23 mouse cellular contexts compared by ENCODE assay signal in genomic region chr11:114698496-114698895, GRCm38 (mm10). TPM values are rescaled to one million over a fixed set of nuclear protein-coding genes. Genes with fewer than 3 reads are reported as not detected.
"Had no signal": no experiment of that assay in that cellular context is flagged by ENCODE, and none has a peak within 500 bp of the region (broad histone marks: within the 10 kb centered on the region; RNA-seq: fewer than 3 reads in every experiment).

No protein-coding gene starts in this region.

- ATAC-seq: midbrain, embryonic 15.5 days had no signal

- H3K4me2 ChIP-seq: kidney, embryonic 15.5 days; liver, embryonic 13.5 days; lung, embryonic 14.5 days; midbrain, embryonic 12.5 days; midbrain, embryonic 15.5 days; neural tube, embryonic 12.5 days; neural tube, embryonic 15.5 days; stomach, embryonic 15.5 days had no signal

- DNase-seq: kidney, adult 11 months; kidney, adult 8-10 months; kidney, postnatal 10 days; kidney, postnatal 36 days; layer of hippocampus, postnatal 36 days; liver, embryonic 13.5 days; lung, embryonic 14.5 days; lung, postnatal 14 days; right cerebral cortex, adult 18-20 months; right cerebral cortex, postnatal 14 days; spleen, adult 18-20 months; thymus, adult 18-20 months; thymus, postnatal 36 days had no signal

- H3K4me3 ChIP-seq: kidney, embryonic 15.5 days; left cerebral cortex, adult 2 months; liver, embryonic 13.5 days; midbrain, embryonic 12.5 days; midbrain, embryonic 15.5 days; neural tube, embryonic 12.5 days; neural tube, embryonic 15.5 days; stomach, embryonic 15.5 days had no signal

- H3K27me3 ChIP-seq: kidney, embryonic 15.5 days; liver, embryonic 13.5 days; midbrain, embryonic 12.5 days; midbrain, embryonic 15.5 days; neural tube, embryonic 12.5 days; neural tube, embryonic 15.5 days; stomach, embryonic 15.5 days had no signal

- H3K9ac ChIP-seq: kidney, embryonic 15.5 days; liver, embryonic 13.5 days; lung, embryonic 14.5 days; midbrain, embryonic 12.5 days; midbrain, embryonic 15.5 days; neural tube, embryonic 12.5 days; neural tube, embryonic 15.5 days; stomach, embryonic 15.5 days had no signal

- H3K4me1 ChIP-seq: liver, embryonic 13.5 days; stomach, embryonic 15.5 days had no signal

- H3K9me3 ChIP-seq: kidney, embryonic 15.5 days; liver, embryonic 13.5 days; midbrain, embryonic 12.5 days; midbrain, embryonic 15.5 days; neural tube, embryonic 12.5 days; neural tube, embryonic 15.5 days; stomach, embryonic 15.5 days had no signal

- H3K27ac ChIP-seq: left cerebral cortex, adult 2 months; liver, embryonic 13.5 days; macrophage; midbrain, embryonic 12.5 days; midbrain, embryonic 15.5 days; neural tube, embryonic 12.5 days; neural tube, embryonic 15.5 days; stomach, embryonic 15.5 days had no signal

- H3K36me3 ChIP-seq: midbrain, embryonic 12.5 days; midbrain, embryonic 15.5 days; neural tube, embryonic 15.5 days; stomach, embryonic 15.5 days had no signal

RNA-seq across cellular contexts. Expression of gene Dnaic2, which starts 28.7 kb away (rescaled TPM):
- total RNA-seq: liver, adult 2 months; megakaryocyte, adult 5-6 weeks had no signal
- polyA plus RNA-seq: liver, embryonic 13.5 days; macrophage had no signal
